Mouse (Mus musculus) central nervous system, embryonic 14 days (tissue): ENCODE measurements around the gene Gdpd1. TPM values are rescaled to one million over a fixed set of nuclear protein-coding genes. Genes with fewer than 3 reads are reported as not detected.

Source experiments
- polyA plus RNA-seq: library from polyadenylated mRNA; depleted of rRNA; stranded (reverse); fragments of >200 nt; gene quantifications from 2 replicates; pipeline ENCODE4 v1.2.3, GENCODE M21; 2012; rRNA removed

Gene Gdpd1
- 60.0 and 75.1 TPM in 2 replicates for polyA plus RNA-seq

DNA sequence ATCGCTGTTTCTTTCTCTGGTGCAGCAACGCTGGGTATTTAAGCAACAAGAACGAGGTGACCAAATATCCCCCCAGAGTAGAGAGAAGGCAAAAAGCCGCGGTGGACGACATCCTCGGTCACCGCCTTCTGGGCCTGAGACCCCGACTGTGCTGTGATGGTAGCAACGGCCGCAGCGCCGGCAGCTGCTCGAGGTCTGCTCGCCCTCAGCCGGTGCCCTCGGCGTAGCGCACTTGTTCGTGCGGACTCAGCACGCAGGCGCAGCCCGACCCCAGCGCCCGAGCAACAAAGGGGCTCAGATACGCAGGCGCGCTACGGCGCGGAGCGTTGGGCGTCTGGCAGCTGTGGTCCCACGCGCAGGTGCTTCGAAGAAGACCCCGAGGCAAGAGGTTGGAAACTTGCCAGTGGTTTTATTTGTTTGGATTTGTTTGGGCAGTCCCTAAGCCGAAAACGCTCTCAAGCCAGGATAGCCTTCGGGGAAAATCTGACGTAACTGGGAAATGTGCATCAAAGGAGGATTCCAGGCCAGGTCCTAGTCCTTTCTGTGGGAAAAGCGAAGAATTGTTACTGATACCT lies at the start of gene Gdpd1:
Gene Gdpd1, minus strand, starts transcription at position 197 of the 575 bp plus-strand sequence.

GRCm38 (mm10) chr11:87108755-87109518 lies 35.1 kb upstream of the Gdpd1 start, which contains the start of gene Ska2:
Gene Ska2, plus strand, starts transcription at chr11:87109234.

GRCm38 (mm10) chr11:87108409-87108754 lies 34.5 kb upstream of the Gdpd1 start, which contains the start of gene Prr11:
Gene Prr11, minus strand, starts transcription at chr11:87108708.

GRCm38 (mm10) chr11:87086290-87086984 lies 12.6 kb upstream of the Gdpd1 start, which contains the start of gene Smg8:
Gene Smg8, minus strand, starts transcription at chr11:87086774.

GRCm38 (mm10) chr11:86993041-86994037 lies 80.5 kb downstream of the Gdpd1 start, which contains the start of gene Ypel2:
Gene Ypel2, minus strand, starts transcription at chr11:86993707.

Other genes starting within 250 kb of the Gdpd1 start
- 7.1 and 7.2 TPM in 2 replicates for gene Ypel2, start 80.4 kb downstream of the Gdpd1 start, polyA plus RNA-seq
- gene Smg8, start 12.7 kb upstream of the Gdpd1 start, polyA plus RNA-seq = 19.1 and 19.5 TPM in 2 replicates
- gene Prr11, start 34.6 kb upstream of the Gdpd1 start, polyA plus RNA-seq = 10.5 and 12.8 TPM in 2 replicates
- gene Ska2, start 35.2 kb upstream of the Gdpd1 start, polyA plus RNA-seq = 50.2 and 58.8 TPM in 2 replicates
- gene Trim37, start 53.0 kb upstream of the Gdpd1 start, polyA plus RNA-seq = 45.9 and 51.7 TPM in 2 replicates